Mouse (Mus musculus): Measurements from ENCODE around the gene Epo.

- TF ChIP-seq MYC (IDR thresholded peaks at IDR 0.05; ENCODE audit: low read depth, low read length) (no peak), POLR2A (IDR thresholded peaks at IDR 0.05; ENCODE audit: low read depth, low read length) (no peak), NRF1 (IDR thresholded peaks at IDR 0.05; ENCODE audit: low read depth, low read length) (no peak), MAZ (IDR thresholded peaks at IDR 0.05; ENCODE audit: low read depth, low read length) (no peak), RAD21 (IDR thresholded peaks at IDR 0.05; ENCODE audit: low read depth, low read length) (no peak), CTCF (conservative IDR thresholded peaks at IDR 0.05 in 1 of 2, IDR thresholded peaks at IDR 0.05 in 1 of 2; ENCODE audit: low read depth in 2 of 2, low read length in 2 of 2) (no peak), POLR2AphosphoS2 (IDR thresholded peaks at IDR 0.05; ENCODE audit: low read depth, low read length) (no peak), USF1 (IDR thresholded peaks at IDR 0.05; ENCODE audit: low read depth, low read length) (no peak), EP300 (IDR thresholded peaks at IDR 0.05; ENCODE audit: low read length) (no peak), SIN3A (IDR thresholded peaks at IDR 0.05; ENCODE audit: low read length) (no peak), MAFK (IDR thresholded peaks at IDR 0.05; ENCODE audit: insufficient replicate concordance, low read length) (no peak)
These were observed 9.4 kb downstream of the Epo start for GRCm38 (mm10) chr5:137523396-137524250.
